Comparison of ENCODE assay signal across 9 mouse cellular contexts in the genomic region with DNA sequence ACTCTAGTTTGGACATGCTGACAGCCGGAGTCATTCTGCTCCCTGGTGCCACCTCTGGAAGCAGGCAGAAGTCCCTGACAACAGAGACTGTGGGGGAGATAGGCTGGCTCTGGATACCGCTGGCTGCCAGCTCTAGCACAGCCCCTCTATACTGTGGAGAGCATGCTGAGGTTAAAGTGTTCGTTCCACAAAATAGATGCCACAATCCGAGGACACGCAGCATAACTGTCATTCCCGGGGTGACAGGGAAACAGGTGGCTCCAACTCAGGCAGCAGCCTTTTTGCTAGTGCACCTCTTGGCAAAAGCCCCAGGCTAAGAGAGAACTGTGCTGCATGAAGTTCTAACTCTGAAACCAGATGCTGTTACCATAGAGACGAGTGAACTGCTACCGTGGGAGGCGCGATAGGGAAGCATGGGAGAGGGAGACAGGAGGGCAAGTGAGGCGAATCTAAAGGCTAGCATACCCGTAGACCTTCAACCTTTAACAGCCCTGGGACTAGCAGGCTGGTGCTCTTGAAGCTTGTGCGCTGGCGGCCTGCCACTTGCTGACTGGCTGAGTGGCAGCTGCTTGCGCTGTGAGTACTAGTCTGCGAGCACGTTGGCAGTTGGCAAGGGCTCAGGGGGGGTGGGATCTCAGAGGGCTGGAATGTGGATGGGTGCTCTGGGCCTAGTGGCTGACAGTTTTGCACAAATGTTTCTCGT. TPM values are rescaled to one million over a fixed set of nuclear protein-coding genes. Genes with fewer than 3 reads are reported as not detected.
A peak's percentile ranks its signal among the peaks of the same experiment; 100 is the strongest.
DNase-seq lines count a peak whose midpoint lies in the region; ATAC-seq and TF ChIP-seq lines count a peak whose summit lies in the region.
"Had no signal": no experiment of that assay in that cellular context is flagged by ENCODE, and none has a peak within 500 bp of the region (broad histone marks: within the 10 kb centered on the region; RNA-seq: fewer than 3 reads in every experiment).

No protein-coding gene starts in this region.

- no peaks in the 10 kb centered on the region for H3K36me3 ChIP-seq in hindbrain, embryonic 15.5 days

- H3K9ac ChIP-seq in hindbrain, embryonic 15.5 days = no peak overlapping the region

- H3K4me1 ChIP-seq in hindbrain, embryonic 15.5 days (replicated peaks) = peaks cover 31% of the 10 kb centered on the region

- intact Hi-C loops in gastrocnemius, adult 2 months (cut with DNase I) = loop anchor here (2.0 to 10.0 kb wide), 5 partner anchors 53 to 455 kb away; no protein-coding TSS in a partner anchor

- CTCF ChIA-PET in Patski (lab: Charles Lee) = interaction anchor here (0.8 to 2.5 kb wide), 33 partner anchors 8 to 542 kb away, joined by 3 to 18 read pairs (median 4); no protein-coding TSS in a partner anchor

- ATAC-seq in Patski = peak; percentile 53
- ATAC-seq in hindbrain, embryonic 15.5 days (ENCODE audit: low FRiP score, low read depth) = peak; percentile 85

- no peak for DNase-seq in Patski (ENCODE audit: low read depth, low spot score)
- peak; percentile 81 to 89 for DNase-seq in cerebellum, postnatal 25 days
- peak; percentile 94 for DNase-seq in gastrocnemius, adult 2 months
- DNase-seq in layer of hippocampus, postnatal 36 days = peak; percentile 80 to 81
- peak; percentile 89 for DNase-seq in lung, postnatal 25 days (ENCODE audit: low spot score)
- DNase-seq in right cerebral cortex, postnatal 14 days = peak; percentile 74
- no peak for DNase-seq in urinary bladder, adult 18-20 months (ENCODE audit: low spot score in 2 of 2)

- TF ChIP-seq CTCF in Patski (IDR thresholded peaks at IDR 0.05) = peak; percentile 33
- peak; percentile 57 for TF ChIP-seq CTCF in gastrocnemius, adult 2 months (IDR thresholded peaks at IDR 0.05)

- POLR2A ChIA-PET in Patski (lab: Charles Lee) = interaction anchor here (0.9 kb wide), 1 partner anchor 17 kb away, joined by 3 read pairs; no protein-coding TSS in a partner anchor

- peak overlapping the region; percentile 45 for H3K4me2 ChIP-seq in hindbrain, embryonic 15.5 days

- peak overlapping the region; percentile 91 for H3K27ac ChIP-seq in gastrocnemius, adult 2 months
- H3K27ac ChIP-seq in hindbrain, embryonic 15.5 days (replicated peaks) = peak overlapping the region; percentile 54
- H3K27ac ChIP-seq: macrophage had no signal

- 26% methylated on average over 18 of the region's 18 CpGs for WGBS in hindbrain, embryonic 15.5 days

- H3K27me3 ChIP-seq in Patski = no peaks in the 10 kb centered on the region
- no peaks in the 10 kb centered on the region for H3K27me3 ChIP-seq in hindbrain, embryonic 15.5 days

- in situ Hi-C loops in Patski (cut with MboI; ENCODE audit: low pct_unique_long_range_greater_than_20kb) = loop anchor here (5.0 kb wide), 1 partner anchor 293 kb away; no protein-coding TSS in a partner anchor

- no peaks in the 10 kb centered on the region for H3K9me3 ChIP-seq in hindbrain, embryonic 15.5 days

- peak overlapping the region; percentile 46 for H3K4me3 ChIP-seq in gastrocnemius, adult 2 months
- no peak overlapping the region for H3K4me3 ChIP-seq in hindbrain, embryonic 15.5 days

RNA-seq across cellular contexts. Expression of gene Slc4a4, which starts 42.9 kb away (rescaled TPM):
- 6.8 TPM for polyA plus RNA-seq in Patski (2021)
- total RNA-seq in gastrocnemius, adult 2 months (2021) = 10 to 100 TPM; 14.0 to 19.8 TPM
- 13.4 and 14.3 TPM in 2 replicates for polyA plus RNA-seq in hindbrain, embryonic 15.5 days (2015; fragmentation: Nextera tagmentation; extraction: Ambion mirVana)
- total RNA-seq in layer of hippocampus, postnatal 36 days (2021) = 100 to 1,000 TPM; 138 to 164 TPM
- polyA plus RNA-seq: macrophage had no signal

Comparison
In these comparisons a context has a peak if more than half of its experiments do, and no peak if none do; other contexts are left out.
1. DNase-seq: peak in cerebellum, postnatal 25 days (2 of 2), gastrocnemius, adult 2 months (single experiment), layer of hippocampus, postnatal 36 days (2 of 2), lung, postnatal 25 days (single experiment) and right cerebral cortex, postnatal 14 days (single experiment); none in Patski (single experiment) and urinary bladder, adult 18-20 months (0 of 2).
2. RNA of gene Slc4a4, which starts 42.9 kb away (total RNA-seq): 138 to 164 TPM in layer of hippocampus, postnatal 36 days; 14.0 to 19.8 TPM in gastrocnemius, adult 2 months; every median in the first group is over 4 times any median in the second.